Mouse (Mus musculus) urinary bladder, adult 18-20 months (tissue): ENCODE data around the gene Ssh3.

Source experiments
- DNase-seq, 2 experiments: peaks; one replicate each; pipeline ENCODE4 v3.0.0; 2022; ENCODE audit warnings: low spot score in 2 of 2, mixed read lengths in 2 of 2

Ssh3 gene

GRCm38 (mm10) chr19:4244775-4245174 is 24.2 kb downstream of the Ssh3 start:
- DNase-seq = no peak

GRCm38 (mm10) chr19:4242416-4242815 is 26.6 kb downstream of the Ssh3 start:
- no peak for DNase-seq

GRCm38 (mm10) chr19:4240247-4240668 is 28.7 kb downstream of the Ssh3 start:
- no peak for DNase-seq

- no peak for DNase-seq
These were observed 34.4 kb downstream of the Ssh3 start for GRCm38 (mm10) chr19:4234548-4234947.

GRCm38 (mm10) chr19:4232651-4233050 is 36.3 kb downstream of the Ssh3 start:
- DNase-seq = no peak

GRCm38 (mm10) chr19:4232186-4232572 is 36.8 kb downstream of the Ssh3 start:
- DNase-seq = no peak

GRCm38 (mm10) chr19:4231253-4232185 is 37.5 kb downstream of the Ssh3 start, which contains the start of gene Pold4:
Gene Pold4 (plus strand): TSS chr19:4231899.
- DNase-seq = peak; percentile 90 to 96

- no peak for DNase-seq
These were observed 38.6 kb downstream of the Ssh3 start for GRCm38 (mm10) chr19:4230415-4230814.

GRCm38 (mm10) chr19:4229451-4230076 is 39.4 kb downstream of the Ssh3 start:
- DNase-seq = no peak

- no peak for DNase-seq
These were observed 40.1 kb downstream of the Ssh3 start for GRCm38 (mm10) chr19:4228891-4229290.

GRCm38 (mm10) chr19:4227894-4228678 is 40.9 kb downstream of the Ssh3 start:
- DNase-seq = peak in 1 of 2 experiments; percentile 60

GRCm38 (mm10) chr19:4227446-4227845 is 41.5 kb downstream of the Ssh3 start:
- no peak for DNase-seq

- no peak for DNase-seq
These were observed 42.2 kb downstream of the Ssh3 start for GRCm38 (mm10) chr19:4226779-4227178.

GRCm38 (mm10) chr19:4222165-4222564 is 46.8 kb downstream of the Ssh3 start:
- no peak for DNase-seq

GRCm38 (mm10) chr19:4220957-4221743 is 47.8 kb downstream of the Ssh3 start:
- no peak for DNase-seq

- DNase-seq = no peak
These were observed 48.6 kb downstream of the Ssh3 start for GRCm38 (mm10) chr19:4220416-4220815.

GRCm38 (mm10) chr19:4219943-4220342 is 49.0 kb downstream of the Ssh3 start:
- no peak for DNase-seq

- no peak for DNase-seq
These were observed 50.2 kb downstream of the Ssh3 start for GRCm38 (mm10) chr19:4218784-4219183.

GRCm38 (mm10) chr19:4218293-4218692 is 50.7 kb downstream of the Ssh3 start:
- no peak for DNase-seq

- DNase-seq = no peak
These were observed 51.1 kb downstream of the Ssh3 start for GRCm38 (mm10) chr19:4217855-4218254.

- DNase-seq = no peak
These were observed 51.8 kb downstream of the Ssh3 start for GRCm38 (mm10) chr19:4217140-4217539.
